Mouse (Mus musculus): ENCODE results near the gene Pex1. TPM values are rescaled to one million over a fixed set of nuclear protein-coding genes. Genes with fewer than 3 reads are reported as not detected.
A peak's percentile ranks its signal among the peaks of the same experiment; 100 is the strongest.
"Not testable (repeated sequence)": the region's sequence is repeated elsewhere in the genome, so short reads cannot be mapped to it uniquely, and the experiment has no call there.

Gene Pex1
- polyA plus RNA-seq, 1 experiment = 10.8 TPM

GRCm38 (mm10) chr5:3648206-3648848, 52.5 kb downstream of the Pex1 start:
- Histone ChIP-seq H3K4me1 (ENCODE audit: control insufficient read depth, insufficient read depth, low read length) (peaks cover 5% of the 10 kb centered on the region; the same call in 1 of the 2 replicates), H3K27me3 (replicated peaks; ENCODE audit: control insufficient read depth, insufficient read depth, low read length) (no peaks in the 10 kb centered on the region), H3K4me3 (ENCODE audit: insufficient read depth, low read depth, low read length) (peak overlapping the region; percentile 44), H3K27ac (ENCODE audit: insufficient read depth, low read depth, low read length) (peak overlapping the region; percentile 92), H3K36me3 (ENCODE audit: control insufficient read depth, insufficient read depth, low read length) (peaks cover 3% of the 10 kb centered on the region; the same call in 1 of the 2 replicates)
- WGBS = 19% methylated on average over 4 of the region's 4 CpGs
- DNase-seq = peak; percentile 69
- TF ChIP-seq POLR2A (IDR thresholded peaks at IDR 0.05; ENCODE audit: low read depth, low read length) (no peak), CTCF (conservative IDR thresholded peaks at IDR 0.05; ENCODE audit: insufficient read depth, insufficient read length, low read depth, low read length) (no peak)

DNA sequence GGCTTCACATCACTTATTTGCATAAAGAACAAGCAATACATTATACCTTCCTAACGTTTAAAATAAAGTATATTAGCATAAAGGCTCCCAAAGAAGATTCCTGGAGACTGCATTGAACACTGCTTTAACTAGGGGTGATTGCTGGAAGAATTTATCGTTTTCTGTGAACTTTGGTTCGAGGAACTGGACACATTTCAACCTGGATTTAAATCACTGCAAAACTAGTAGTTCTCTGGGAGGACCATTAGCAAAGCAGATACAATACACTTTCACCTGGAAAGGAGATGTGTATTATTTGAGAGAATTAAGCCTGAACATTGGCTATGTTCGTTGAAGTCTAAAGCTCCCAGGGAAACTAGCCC, 53.0 kb downstream of the Pex1 start:
- WGBS = 35% methylated on average over 4 of the region's 4 CpGs
- Histone ChIP-seq H3K4me3 (ENCODE audit: insufficient read depth, low read depth, low read length) (no peak overlapping the region), H3K27ac (ENCODE audit: insufficient read depth, low read depth, low read length) (peak overlapping the region; percentile 77), H3K27me3 (replicated peaks; ENCODE audit: control insufficient read depth, insufficient read depth, low read length) (no peaks in the 10 kb centered on the region), H3K4me1 (ENCODE audit: control insufficient read depth, insufficient read depth, low read length) (peaks cover 5% of the 10 kb centered on the region; the same call in 1 of the 2 replicates), H3K36me3 (ENCODE audit: control insufficient read depth, insufficient read depth, low read length) (peaks cover 2% of the 10 kb centered on the region; the same call in 1 of the 2 replicates)
- DNase-seq = peak; percentile 62
- TF ChIP-seq POLR2A (IDR thresholded peaks at IDR 0.05; ENCODE audit: low read depth, low read length) (no peak), CTCF (conservative IDR thresholded peaks at IDR 0.05; ENCODE audit: insufficient read depth, insufficient read length, low read depth, low read length) (no peak)

DNA sequence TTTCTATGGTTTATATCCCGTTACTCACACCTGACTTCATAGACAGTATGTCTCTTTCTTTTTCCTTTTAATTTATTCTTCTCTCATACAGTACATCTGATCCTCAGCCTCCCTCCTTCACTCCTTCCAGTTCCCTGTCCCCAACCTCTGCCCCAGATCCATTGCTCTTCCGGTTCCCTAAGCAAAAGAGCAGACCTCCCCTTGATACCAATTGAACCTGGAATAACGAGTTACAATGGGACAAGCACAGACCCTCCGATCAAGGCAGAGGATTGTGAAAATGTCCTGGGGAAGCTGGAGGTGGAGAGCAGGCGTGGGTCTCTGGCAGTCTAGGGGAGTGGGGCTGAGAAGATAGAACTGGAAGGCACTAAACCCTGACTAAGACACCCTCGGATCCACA, 55.0 kb downstream of the Pex1 start, which contains the start of gene Tmbim7:
TSS of gene Tmbim7 (plus strand) at position 301 of the 400 bp plus-strand sequence.
- no peaks in the 10 kb centered on the region for H3K36me3 ChIP-seq (ENCODE audit: control insufficient read depth, insufficient read depth, low read length)
- H3K27ac ChIP-seq (ENCODE audit: insufficient read depth, low read depth, low read length) = no peak within 1 kb of the TSS
- TF ChIP-seq CTCF (conservative IDR thresholded peaks at IDR 0.05; ENCODE audit: insufficient read depth, insufficient read length, low read depth, low read length) (no peak), POLR2A (IDR thresholded peaks at IDR 0.05; ENCODE audit: low read depth, low read length) (no peak)
- no peak within 1 kb of the TSS for H3K4me3 ChIP-seq (ENCODE audit: insufficient read depth, low read depth, low read length)
- H3K4me1 ChIP-seq (ENCODE audit: control insufficient read depth, insufficient read depth, low read length) = peaks cover 5% of the 10 kb centered on the region; the same call in 1 of the 2 replicates
- no peak for DNase-seq
- no peaks in the 10 kb centered on the region for H3K27me3 ChIP-seq (replicated peaks; ENCODE audit: control insufficient read depth, insufficient read depth, low read length)
- 82% methylated on average over 6 of the region's 6 CpGs for WGBS

GRCm38 (mm10) chr5:3651621-3652020, 55.8 kb downstream of the Pex1 start:
- H3K27me3 ChIP-seq (replicated peaks; ENCODE audit: control insufficient read depth, insufficient read depth, low read length) = no peaks in the 10 kb centered on the region
- H3K27ac ChIP-seq (ENCODE audit: insufficient read depth, low read depth, low read length) = no peak overlapping the region
- H3K4me1 ChIP-seq (ENCODE audit: control insufficient read depth, insufficient read depth, low read length) = peaks cover 5% of the 10 kb centered on the region; the same call in 1 of the 2 replicates
- H3K36me3 ChIP-seq (ENCODE audit: control insufficient read depth, insufficient read depth, low read length) = no peaks in the 10 kb centered on the region
- WGBS = 90% methylated on average over 5 of the region's 5 CpGs
- no peak overlapping the region for H3K4me3 ChIP-seq (ENCODE audit: insufficient read depth, low read depth, low read length)
- TF ChIP-seq POLR2A (IDR thresholded peaks at IDR 0.05; ENCODE audit: low read depth, low read length) (no peak), CTCF (conservative IDR thresholded peaks at IDR 0.05; ENCODE audit: insufficient read depth, insufficient read length, low read depth, low read length) (no peak)
- no peak for DNase-seq

DNA sequence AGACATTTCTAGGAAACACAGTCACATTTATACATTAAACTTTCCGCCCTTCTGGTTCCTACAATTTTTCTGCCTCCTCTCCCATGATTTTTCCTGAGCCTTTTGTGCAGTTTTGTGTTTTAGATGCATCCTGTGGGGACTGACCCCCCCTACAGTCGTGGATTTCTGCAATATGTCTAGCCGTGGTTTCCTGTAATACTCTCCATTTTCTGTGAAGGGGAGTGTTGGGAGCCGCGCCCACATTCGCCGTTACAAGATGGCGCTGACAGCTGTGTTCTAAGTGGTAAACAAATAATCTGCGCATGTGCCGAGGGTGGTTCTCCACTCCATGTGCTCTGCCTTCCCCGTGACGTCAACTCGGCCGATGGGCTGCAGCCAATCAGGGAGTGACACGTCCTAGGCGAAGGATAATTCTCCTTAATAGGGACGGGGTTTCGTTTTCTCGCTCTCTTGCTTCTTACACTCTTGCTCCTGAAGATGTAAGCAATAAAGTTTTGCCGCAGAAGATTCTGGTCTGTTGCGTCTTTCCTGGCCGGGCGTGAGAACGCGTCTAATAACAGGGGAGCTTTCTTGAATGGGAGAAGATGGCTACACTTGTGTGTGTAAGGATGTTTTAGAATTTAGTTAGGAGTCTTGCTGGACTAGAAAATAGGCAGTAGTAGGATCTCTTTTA, 57.2 kb downstream of the Pex1 start:
- 94% methylated on average over 19 of the region's 25 CpGs for WGBS
- not testable (repeated sequence) for H3K4me1 ChIP-seq (ENCODE audit: control insufficient read depth, insufficient read depth, low read length); H3K36me3 ChIP-seq (ENCODE audit: control insufficient read depth, insufficient read depth, low read length); DNase-seq; H3K27me3 ChIP-seq (replicated peaks; ENCODE audit: control insufficient read depth, insufficient read depth, low read length); H3K27ac ChIP-seq (ENCODE audit: insufficient read depth, low read depth, low read length); H3K4me3 ChIP-seq (ENCODE audit: insufficient read depth, low read depth, low read length)

- no peak for TF ChIP-seq POLR2A (IDR thresholded peaks at IDR 0.05; ENCODE audit: low read depth, low read length)
- TF ChIP-seq CTCF (conservative IDR thresholded peaks at IDR 0.05; ENCODE audit: insufficient read depth, insufficient read length, low read depth, low read length) = no peak
- Histone ChIP-seq H3K36me3 (ENCODE audit: control insufficient read depth, insufficient read depth, low read length) (no peaks in the 10 kb centered on the region), H3K27ac (ENCODE audit: insufficient read depth, low read depth, low read length) (no peak overlapping the region), H3K27me3 (replicated peaks; ENCODE audit: control insufficient read depth, insufficient read depth, low read length) (no peaks in the 10 kb centered on the region), H3K4me1 (ENCODE audit: control insufficient read depth, insufficient read depth, low read length) (peaks cover 2% of the 10 kb centered on the region; the same call in 1 of the 2 replicates), H3K4me3 (ENCODE audit: insufficient read depth, low read depth, low read length) (no peak overlapping the region)
- no peak for DNase-seq
- 80% methylated on average over 4 of the region's 4 CpGs for WGBS
Observed at GRCm38 (mm10) chr5:3653801-3654200, 57.9 kb downstream of the Pex1 start.

GRCm38 (mm10) chr5:3657085-3657484, 61.2 kb downstream of the Pex1 start, which contains the start of gene Gatad1:
Gatad1 (minus strand) TSS chr5:3657185.
- TF ChIP-seq CTCF (conservative IDR thresholded peaks at IDR 0.05; ENCODE audit: insufficient read depth, insufficient read length, low read depth, low read length) (no peak), POLR2A (IDR thresholded peaks at IDR 0.05; ENCODE audit: low read depth, low read length) (no peak)
- WGBS = 78% methylated on average over 5 of the region's 5 CpGs
- H3K4me3 ChIP-seq (ENCODE audit: insufficient read depth, low read depth, low read length) = no peak within 1 kb of the TSS
- H3K27ac ChIP-seq (ENCODE audit: insufficient read depth, low read depth, low read length) = no peak within 1 kb of the TSS
- no peaks in the 10 kb centered on the region for H3K27me3 ChIP-seq (replicated peaks; ENCODE audit: control insufficient read depth, insufficient read depth, low read length)
- H3K36me3 ChIP-seq (ENCODE audit: control insufficient read depth, insufficient read depth, low read length) = no peaks in the 10 kb centered on the region
- H3K4me1 ChIP-seq (ENCODE audit: control insufficient read depth, insufficient read depth, low read length) = no peaks in the 10 kb centered on the region
- DNase-seq = no peak

Measured in kidney, adult 2 months (tissue).